Mouse (Mus musculus): ENCODE measurements around the gene Igdcc3. TPM values are rescaled to one million over a fixed set of nuclear protein-coding genes. Genes with fewer than 3 reads are reported as not detected.

The Igdcc3 gene
- polyA plus RNA-seq, 1 experiment from 2014 or later: 0.22 TPM

DNA sequence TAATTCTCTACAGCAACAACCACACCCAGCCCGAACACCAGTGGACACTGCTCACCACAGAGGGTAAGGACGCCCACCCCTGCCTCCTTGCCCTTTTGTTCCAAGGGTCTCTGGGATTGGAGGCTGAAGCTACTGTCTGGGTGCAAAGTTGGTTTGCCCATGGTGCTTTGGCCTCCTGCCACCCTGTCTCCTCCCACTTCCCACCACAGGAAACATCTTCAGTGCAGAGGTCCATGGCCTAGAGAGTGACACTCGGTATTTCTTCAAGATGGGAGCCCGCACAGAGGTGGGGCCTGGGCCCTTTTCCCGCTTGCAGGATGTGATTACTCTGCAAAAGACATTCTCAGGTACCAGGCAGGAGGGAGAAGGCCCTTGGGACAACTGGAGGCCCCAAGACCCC is 9.3 kb upstream of the Igdcc3 start:
- no peaks in the 10 kb centered on the region for H3K27me3 ChIP-seq (replicated peaks; ENCODE audit: control insufficient read depth, insufficient read depth, low read length)
- no peak overlapping the region for H3K27ac ChIP-seq (ENCODE audit: low read depth, low read length)
- H3K4me2 ChIP-seq (replicated peaks; ENCODE audit: low read depth): no peak overlapping the region
- H3K4me1 ChIP-seq (replicated peaks; ENCODE audit: control insufficient read depth, insufficient read depth, low read length): no peaks in the 10 kb centered on the region
- WGBS: 76% methylated on average over 5 of the region's 5 CpGs
- no peaks in the 10 kb centered on the region for H3K9me3 ChIP-seq (ENCODE audit: control insufficient read depth)
- H3K4me3 ChIP-seq (ENCODE audit: low read depth, low read length): no peak overlapping the region
- TF ChIP-seq CTCF (IDR thresholded peaks at IDR 0.05; ENCODE audit: low read depth): no peak
- H3K36me3 ChIP-seq (ENCODE audit: control insufficient read depth, insufficient read depth): peaks cover 11% of the 10 kb centered on the region; the same call in 1 of the 2 replicates
- ATAC-seq: no peak
- H3K9ac ChIP-seq (ENCODE audit: low read depth, low read length): no peak overlapping the region

DNA sequence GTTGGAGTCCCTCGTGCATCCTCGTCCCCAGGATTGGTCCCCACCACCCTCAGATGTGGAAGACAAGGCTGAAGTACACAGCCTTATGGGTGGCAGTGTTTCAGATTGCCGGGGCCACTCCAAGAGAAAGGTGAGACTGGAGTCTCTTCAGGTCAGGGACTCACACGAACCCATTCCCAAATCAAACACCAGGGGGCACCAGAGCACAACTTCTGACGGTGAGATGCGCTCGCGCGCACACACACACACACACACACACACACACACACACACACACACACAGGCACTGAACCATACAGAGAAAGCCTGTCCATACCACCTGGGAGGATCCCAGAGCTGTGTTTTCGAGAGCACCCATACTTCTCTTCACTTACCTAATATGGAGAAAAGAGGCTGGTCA is 7.2 kb upstream of the Igdcc3 start:
- peak; percentile 44 for ATAC-seq
- Histone ChIP-seq H3K27me3 (replicated peaks; ENCODE audit: control insufficient read depth, insufficient read depth, low read length) (no peaks in the 10 kb centered on the region), H3K4me2 (replicated peaks; ENCODE audit: low read depth) (no peak overlapping the region; the same call in 1 of the 2 replicates), H3K4me1 (replicated peaks; ENCODE audit: control insufficient read depth, insufficient read depth, low read length) (no peaks in the 10 kb centered on the region), H3K9ac (ENCODE audit: low read depth, low read length) (no peak overlapping the region), H3K9me3 (ENCODE audit: control insufficient read depth) (no peaks in the 10 kb centered on the region), H3K27ac (ENCODE audit: low read depth, low read length) (no peak overlapping the region), H3K4me3 (ENCODE audit: low read depth, low read length) (no peak overlapping the region), H3K36me3 (ENCODE audit: control insufficient read depth, insufficient read depth) (peaks cover 5% of the 10 kb centered on the region; the same call in 1 of the 2 replicates)
- TF ChIP-seq CTCF (IDR thresholded peaks at IDR 0.05; ENCODE audit: low read depth): peak; percentile 95
- WGBS: 2% methylated on average over 8 of the region's 10 CpGs

GRCm38 (mm10) chr9:65135126-65135525 is 5.9 kb upstream of the Igdcc3 start:
- no peak for TF ChIP-seq CTCF (IDR thresholded peaks at IDR 0.05; ENCODE audit: low read depth)
- no peaks in the 10 kb centered on the region for H3K4me1 ChIP-seq (replicated peaks; ENCODE audit: control insufficient read depth, insufficient read depth, low read length)
- H3K4me2 ChIP-seq (replicated peaks; ENCODE audit: low read depth): no peak overlapping the region
- H3K27ac ChIP-seq (ENCODE audit: low read depth, low read length): no peak overlapping the region
- WGBS: 92% methylated on average over 4 of the region's 4 CpGs
- H3K36me3 ChIP-seq (ENCODE audit: control insufficient read depth, insufficient read depth): peaks cover 4% of the 10 kb centered on the region; the same call in 1 of the 2 replicates
- no peaks in the 10 kb centered on the region for H3K9me3 ChIP-seq (ENCODE audit: control insufficient read depth)
- no peak overlapping the region for H3K4me3 ChIP-seq (ENCODE audit: low read depth, low read length)
- no peak for ATAC-seq
- peaks cover 4% of the 10 kb centered on the region; the same call in 1 of the 2 replicates for H3K27me3 ChIP-seq (replicated peaks; ENCODE audit: control insufficient read depth, insufficient read depth, low read length)
- no peak overlapping the region for H3K9ac ChIP-seq (ENCODE audit: low read depth, low read length)

DNA sequence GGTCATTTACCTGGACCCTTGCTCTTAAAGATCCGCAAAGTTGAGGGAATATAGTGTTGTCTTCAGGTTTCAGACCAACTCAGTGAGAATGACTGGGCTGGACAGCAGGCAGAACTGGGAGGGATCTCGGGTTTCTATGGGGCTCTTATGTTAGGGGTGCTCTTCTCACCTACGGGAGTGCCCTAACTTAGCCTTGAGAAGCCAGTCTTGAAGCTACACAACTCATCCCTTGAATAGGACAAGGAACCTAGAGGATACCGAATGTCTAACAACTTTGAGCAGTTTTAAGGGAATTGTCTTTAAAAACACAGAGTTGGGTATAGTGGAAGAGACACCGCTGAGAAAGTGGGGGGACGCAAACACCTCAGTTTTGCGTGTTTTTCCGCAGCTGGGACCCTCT is 498 bp upstream of the Igdcc3 start:
- Histone ChIP-seq H3K9ac (ENCODE audit: low read depth, low read length) (peak overlapping the region; percentile 46; the same call in 1 of the 2 replicates), H3K4me2 (replicated peaks; ENCODE audit: low read depth) (peak overlapping the region; percentile 89), H3K9me3 (ENCODE audit: control insufficient read depth) (no peaks in the 10 kb centered on the region), H3K27ac (ENCODE audit: low read depth, low read length) (no peak overlapping the region), H3K36me3 (ENCODE audit: control insufficient read depth, insufficient read depth) (no peaks in the 10 kb centered on the region), H3K27me3 (replicated peaks; ENCODE audit: control insufficient read depth, insufficient read depth, low read length) (peaks cover 24% of the 10 kb centered on the region), H3K4me3 (ENCODE audit: low read depth, low read length) (peak overlapping the region; percentile 68), H3K4me1 (replicated peaks; ENCODE audit: control insufficient read depth, insufficient read depth, low read length) (no peaks in the 10 kb centered on the region)
- no peak for ATAC-seq
- no peak for TF ChIP-seq CTCF (IDR thresholded peaks at IDR 0.05; ENCODE audit: low read depth)
- WGBS: 7% methylated on average over 8 of the region's 8 CpGs

DNA sequence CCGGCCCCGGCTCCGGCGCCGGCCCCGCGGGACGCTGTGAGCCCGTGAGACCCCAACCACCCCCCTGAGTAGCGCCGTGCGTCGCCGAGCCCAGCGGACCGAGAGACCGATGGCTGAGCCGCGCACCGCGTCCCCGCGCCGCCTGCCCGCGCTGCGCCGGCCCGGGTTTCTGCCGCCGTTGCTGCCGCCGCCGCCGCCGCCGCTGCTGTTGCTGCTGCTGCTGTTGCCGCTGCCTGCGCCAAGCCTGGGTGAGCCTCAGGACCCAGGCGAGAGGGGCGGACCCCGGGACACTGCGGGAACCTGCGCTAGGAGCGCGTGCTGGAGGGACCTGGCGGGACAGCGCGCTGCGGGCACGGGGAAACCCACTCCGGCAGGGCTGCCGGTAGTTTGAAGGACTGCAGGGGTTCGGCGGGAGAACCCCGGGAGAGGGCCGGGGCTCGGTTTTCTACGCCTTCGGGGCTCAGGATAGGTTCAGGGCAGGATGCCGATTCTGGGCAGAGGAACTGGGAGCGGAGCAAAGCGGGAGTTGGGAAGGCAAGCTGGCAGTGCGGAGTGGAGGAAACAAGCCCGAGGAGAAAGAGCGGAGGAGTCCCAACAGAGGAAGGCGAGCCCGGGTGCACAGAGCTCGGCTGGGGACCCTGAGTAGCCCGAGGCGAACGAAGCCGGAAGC is 452 bp downstream of the Igdcc3 start:
- 0 out of 2 replicates have a peak, but pooled peaks have one; percentile 48 for ATAC-seq
- Histone ChIP-seq H3K4me2 (replicated peaks; ENCODE audit: low read depth) (peak overlapping the region; percentile 89), H3K36me3 (ENCODE audit: control insufficient read depth, insufficient read depth) (no peaks in the 10 kb centered on the region), H3K9ac (ENCODE audit: low read depth, low read length) (peak overlapping the region; percentile 46; the same call in 1 of the 2 replicates), H3K4me3 (ENCODE audit: low read depth, low read length) (peak overlapping the region; percentile 68), H3K27ac (ENCODE audit: low read depth, low read length) (no peak overlapping the region), H3K4me1 (replicated peaks; ENCODE audit: control insufficient read depth, insufficient read depth, low read length) (no peaks in the 10 kb centered on the region), H3K9me3 (ENCODE audit: control insufficient read depth) (no peaks in the 10 kb centered on the region), H3K27me3 (replicated peaks; ENCODE audit: control insufficient read depth, insufficient read depth, low read length) (peaks cover 24% of the 10 kb centered on the region)
- no peak for TF ChIP-seq CTCF (IDR thresholded peaks at IDR 0.05; ENCODE audit: low read depth)
- WGBS: under 1% methylated on average over 73 of the region's 73 CpGs

DNA sequence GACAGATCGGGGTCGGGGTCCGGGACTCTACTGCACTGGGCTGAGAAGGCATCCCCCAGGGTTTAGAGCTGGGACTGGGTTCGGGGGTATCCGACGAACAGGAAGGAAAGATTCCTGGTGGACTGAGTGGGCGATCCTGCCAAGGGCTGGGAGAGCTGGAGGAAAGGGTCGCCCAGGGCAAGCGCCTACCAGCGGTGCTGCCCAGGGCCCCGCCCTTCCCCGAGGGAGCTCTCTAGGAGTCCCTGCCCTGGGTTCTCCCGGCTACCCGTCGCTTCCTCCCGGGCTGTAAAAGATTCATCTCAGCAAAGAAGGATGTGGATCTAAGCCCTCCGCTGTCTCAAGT is 958 bp downstream of the Igdcc3 start:
- WGBS: under 1% methylated on average over 17 of the region's 17 CpGs
- TF ChIP-seq CTCF (IDR thresholded peaks at IDR 0.05; ENCODE audit: low read depth): no peak
- Histone ChIP-seq H3K4me1 (replicated peaks; ENCODE audit: control insufficient read depth, insufficient read depth, low read length) (no peaks in the 10 kb centered on the region), H3K4me2 (replicated peaks; ENCODE audit: low read depth) (peak overlapping the region; percentile 89), H3K9ac (ENCODE audit: low read depth, low read length) (peak overlapping the region; percentile 46; the same call in 1 of the 2 replicates), H3K27ac (ENCODE audit: low read depth, low read length) (no peak overlapping the region), H3K9me3 (ENCODE audit: control insufficient read depth) (no peaks in the 10 kb centered on the region), H3K36me3 (ENCODE audit: control insufficient read depth, insufficient read depth) (no peaks in the 10 kb centered on the region), H3K27me3 (replicated peaks; ENCODE audit: control insufficient read depth, insufficient read depth, low read length) (peaks cover 24% of the 10 kb centered on the region), H3K4me3 (ENCODE audit: low read depth, low read length) (peak overlapping the region; percentile 68)
- ATAC-seq: no peak

All from intestine, postnatal 0 days (tissue).